Mouse (Mus musculus): ENCODE measurements around the gene Calcrl.

DNA sequence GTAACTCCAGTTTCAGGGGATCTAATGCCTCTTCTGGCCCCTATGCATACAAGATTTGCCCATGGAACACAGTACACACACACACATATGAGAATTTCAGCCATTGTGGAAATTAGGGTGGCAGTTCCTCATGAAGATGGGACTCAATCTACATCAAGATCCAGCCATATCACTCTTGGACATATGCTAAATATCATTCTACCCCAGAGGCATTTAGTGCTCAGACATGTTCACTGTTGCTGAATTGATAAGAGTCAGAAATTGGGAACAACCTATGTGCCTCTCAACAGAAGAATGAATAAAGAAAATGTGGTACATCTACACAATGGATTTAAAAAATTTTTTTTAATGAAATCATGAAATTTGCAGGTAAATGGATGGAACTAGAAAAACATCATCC is 58.5 kb downstream of the Calcrl start:
- TF ChIP-seq SRF (IDR thresholded peaks at IDR 0.05; ENCODE audit: control insufficient read depth, insufficient read length, low read depth): no peak
- TF ChIP-seq TCF12 (IDR thresholded peaks at IDR 0.05; ENCODE audit: insufficient read depth, poor library complexity, severe bottlenecking): no peak
- TF ChIP-seq POLR2A (IDR thresholded peaks at IDR 0.05; ENCODE audit: insufficient read length, low read depth): no peak
- TF ChIP-seq E2F4 (IDR thresholded peaks at IDR 0.05; ENCODE audit: insufficient read depth): no peak
- no peak for TF ChIP-seq MYOD1 (IDR thresholded peaks at IDR 0.05; ENCODE audit: control insufficient read depth in 1 of 3, insufficient read length in 2 of 3, low read depth in 2 of 3)
- no peak for TF ChIP-seq REST (IDR thresholded peaks at IDR 0.05; ENCODE audit: insufficient read depth, insufficient read length)
- no peak for TF ChIP-seq POLR2AphosphoS2 (IDR thresholded peaks at IDR 0.05; ENCODE audit: insufficient read length, low read depth)
- TF ChIP-seq MAX (IDR thresholded peaks at IDR 0.05; ENCODE audit: low read depth): no peak
- no peak for TF ChIP-seq MYOG (IDR thresholded peaks at IDR 0.05; ENCODE audit: control insufficient read depth in 1 of 3, insufficient read depth in 1 of 3, insufficient read length in 2 of 3, low read depth in 2 of 3)
- TF ChIP-seq USF1 (IDR thresholded peaks at IDR 0.05; ENCODE audit: low read depth): no peak
- no peak for TF ChIP-seq CEBPB (IDR thresholded peaks at IDR 0.05; ENCODE audit: insufficient read depth, poor library complexity, severe bottlenecking)

All from myocyte (in vitro differentiated cells).